Mouse (Mus musculus) stomach, adult 2 months (tissue): ENCODE results near the gene Plekho1. TPM values are rescaled to one million over a fixed set of nuclear protein-coding genes. Genes with fewer than 3 reads are reported as not detected.

Experiments used
- polyA plus RNA-seq: library from polyadenylated mRNA; depleted of rRNA; stranded (reverse); fragments of >200 nt; gene quantifications from 2 replicates; pipeline ENCODE4 v1.2.3, GENCODE M21; 2012; rRNA removed

Gene Plekho1
- polyA plus RNA-seq = 21.5 and 24.7 TPM in 2 replicates

DNA sequence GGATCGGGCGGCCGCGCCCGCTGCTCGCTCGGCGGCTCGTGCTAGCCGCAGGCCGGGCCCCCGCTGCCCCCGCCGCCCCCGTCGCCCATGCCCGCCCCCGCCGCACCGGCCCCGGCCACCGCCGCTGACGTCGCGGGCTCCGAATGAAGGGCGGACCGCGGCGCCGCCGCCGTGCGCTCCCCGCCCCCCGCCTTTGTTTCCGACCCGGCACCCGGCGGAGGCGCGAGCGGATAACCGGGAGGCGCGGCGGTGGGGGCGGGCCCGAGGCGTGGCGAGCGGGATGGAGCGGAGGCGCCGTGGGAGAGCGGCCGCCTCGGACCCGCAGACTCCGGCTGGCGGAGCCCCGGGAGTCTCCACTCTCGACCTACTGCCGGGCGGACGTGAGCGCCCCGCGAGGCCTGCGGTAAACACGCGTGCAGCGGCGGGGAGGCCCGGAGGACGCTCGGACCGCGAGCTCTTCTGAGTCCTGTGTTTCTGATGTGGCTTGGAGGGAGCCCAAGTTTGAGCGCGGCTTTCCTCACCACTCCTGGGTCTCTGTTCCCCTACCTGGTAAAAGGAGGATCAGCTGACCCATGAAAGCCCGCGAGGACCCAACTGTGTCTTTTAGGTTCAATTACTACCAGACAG, at the start of gene Plekho1:
TSS of gene Plekho1 (minus strand) at position 200 of the 627 bp plus-strand sequence.

Other genes starting within 250 kb of the Plekho1 start
- 17.0 and 18.6 TPM in 2 replicates for gene Tars2, start 235.8 kb downstream of the Plekho1 start, polyA plus RNA-seq
- 1.9 and 2.9 TPM in 2 replicates for gene Rprd2, start 177.1 kb downstream of the Plekho1 start, polyA plus RNA-seq
- gene Prpf3, start 140.1 kb downstream of the Plekho1 start, polyA plus RNA-seq = 3.7 and 4.7 TPM in 2 replicates
- gene Mrps21, start 124.5 kb downstream of the Plekho1 start, polyA plus RNA-seq = 9.8 and 11.2 TPM in 2 replicates
- gene Ciart, start 113.8 kb downstream of the Plekho1 start, polyA plus RNA-seq = 0.98 and 1.3 TPM in 2 replicates
- gene BC028528, start 104.0 kb downstream of the Plekho1 start, polyA plus RNA-seq = 0.78 and 1.1 TPM in 2 replicates
- gene Aph1a, start 102.0 kb downstream of the Plekho1 start, polyA plus RNA-seq = 135 and 156 TPM in 2 replicates
- 2.1 and 2.2 TPM in 2 replicates for gene Car14, start 91.3 kb downstream of the Plekho1 start, polyA plus RNA-seq
- 1.9 and 2.2 TPM in 2 replicates for gene Anp32e, start 66.8 kb downstream of the Plekho1 start, polyA plus RNA-seq
- 1.4 and 1.6 TPM in 2 replicates for gene Vps45, start 62.5 kb upstream of the Plekho1 start, polyA plus RNA-seq
- gene Otud7b, start 108.5 kb upstream of the Plekho1 start, polyA plus RNA-seq = 6.0 and 7.2 TPM in 2 replicates
- 4.0 and 4.3 TPM in 2 replicates for gene Mtmr11, start 166.0 kb upstream of the Plekho1 start, polyA plus RNA-seq
- 55.2 and 66.1 TPM in 2 replicates for gene Sf3b4, start 176.3 kb upstream of the Plekho1 start, polyA plus RNA-seq
- 0.65 and 0.73 TPM in 2 replicates for gene Sv2a, start 185.2 kb upstream of the Plekho1 start, polyA plus RNA-seq
- 30.5 and 48.9 TPM in 2 replicates for gene Bola1, start 223.7 kb upstream of the Plekho1 start, polyA plus RNA-seq
- gene Hist2h2ab, start 223.9 kb upstream of the Plekho1 start, polyA plus RNA-seq = 3.7 TPM in 1 of 2 replicates, not detected in the other
- 3.6 and 7.2 TPM in 2 replicates for gene Hist2h2ac, start 224.9 kb upstream of the Plekho1 start, polyA plus RNA-seq
- gene Hist2h2be, start 225.1 kb upstream of the Plekho1 start, polyA plus RNA-seq = 0.98 and 1.5 TPM in 2 replicates
- 39.6 and 62.7 TPM in 2 replicates for gene Hist2h3c2, start 243.1 kb upstream of the Plekho1 start, polyA plus RNA-seq
- 125 and 141 TPM in 2 replicates for gene Hist2h2aa2, start 244.3 kb upstream of the Plekho1 start, polyA plus RNA-seq
- 236 and 409 TPM in 2 replicates for gene Hist2h2aa1, start 249.5 kb upstream of the Plekho1 start, polyA plus RNA-seq